Mouse (Mus musculus) brain, embryonic 14.5 days (tissue): Measurements from ENCODE around the gene Itpa.

ENCODE experiments used
- CTCF ChIP-seq: fragments of 200-500 bp; IDR thresholded peaks from 2 replicates; pipeline ENCODE4 v1.5.1; 2012; ENCODE audit warnings: inconsistent platforms, mild to moderate bottlenecking, moderate library complexity, borderline replicate concordance; ENCODE audit not compliant: insufficient read depth, insufficient read length; ENCODE audit errors: extremely low read depth
- POLR2A ChIP-seq: fragments of 200-500 bp; IDR thresholded peaks from 2 replicates; pipeline ENCODE4 v1.6.1; 2012; ENCODE audit warnings: mild to moderate bottlenecking, inconsistent platforms, borderline replicate concordance; ENCODE audit not compliant: poor library complexity, insufficient read depth, insufficient read length, severe bottlenecking; ENCODE audit errors: extremely low read depth

DNA sequence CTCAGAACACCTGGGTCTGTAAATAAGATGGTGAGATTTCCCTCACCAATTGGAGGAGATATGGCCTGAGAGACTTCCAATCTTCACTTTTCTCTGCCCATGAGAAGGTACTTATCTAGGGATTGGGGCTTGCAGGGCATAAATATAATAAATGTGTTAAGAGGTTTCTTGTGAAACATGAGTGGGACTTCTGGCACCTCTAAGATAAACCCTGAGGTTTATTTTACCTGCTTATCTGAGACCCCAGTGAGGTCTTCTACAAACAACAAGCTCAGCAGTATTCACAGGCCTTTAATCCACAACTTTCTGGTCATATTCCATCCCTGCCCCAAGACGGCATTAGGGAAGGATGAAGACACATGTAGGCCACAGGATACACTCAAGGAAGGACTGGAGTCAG, 13.7 kb upstream of the Itpa start:
- no peak for TF ChIP-seq CTCF
- TF ChIP-seq POLR2A: no peak
